Mouse (Mus musculus): ENCODE measurements at regions not wholly inside any gene's neighbourhood (a gene's known extent, or its start where the extent isn't known, plus 50 kb on each side); places are given as distances from the start of the nearest gene placed in this dataset.

DNA sequence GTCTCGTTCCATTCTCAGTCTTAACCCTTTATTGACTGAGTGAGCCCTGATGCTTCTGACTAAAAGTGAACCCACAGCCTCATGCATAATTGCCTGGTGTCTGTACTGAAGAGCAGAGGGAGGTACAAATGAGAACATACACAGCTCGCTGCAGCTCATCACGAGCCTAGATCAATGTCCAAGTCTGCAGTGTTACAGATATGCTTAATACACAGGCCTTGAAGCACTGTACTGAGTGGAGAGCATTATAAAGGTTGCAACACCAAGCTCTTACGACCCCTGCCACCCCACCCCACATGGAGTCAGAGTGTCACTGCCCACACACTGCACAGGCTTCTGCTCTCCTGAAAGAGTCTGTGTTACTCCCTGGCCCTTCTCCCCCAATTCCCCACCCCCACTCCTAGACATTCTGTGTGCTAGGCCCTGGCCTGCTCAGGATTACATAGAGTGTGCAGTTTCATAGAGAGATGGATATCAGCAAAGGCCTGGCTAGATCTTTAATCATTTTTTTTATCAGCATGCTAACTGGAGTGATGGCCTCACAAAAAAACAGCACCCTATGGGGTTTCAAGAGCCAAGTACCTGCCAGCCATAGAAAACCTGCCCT is 108.5 kb upstream of the Gm12830 start:
- Histone ChIP-seq H3K4me1 (ENCODE audit: control insufficient read depth, insufficient read depth, low read length) (no peaks in the 10 kb centered on the region), H3K4me3 (ENCODE audit: insufficient read depth, low read length) (no peak overlapping the region), H3K27ac (ENCODE audit: insufficient read depth, low read length) (no peak overlapping the region)
- TF ChIP-seq POLR2A (IDR thresholded peaks at IDR 0.05; ENCODE audit: low read depth, low read length) (no peak), CTCF (IDR thresholded peaks at IDR 0.05; ENCODE audit: borderline replicate concordance, insufficient read depth, low read length) (no peak)

DNA sequence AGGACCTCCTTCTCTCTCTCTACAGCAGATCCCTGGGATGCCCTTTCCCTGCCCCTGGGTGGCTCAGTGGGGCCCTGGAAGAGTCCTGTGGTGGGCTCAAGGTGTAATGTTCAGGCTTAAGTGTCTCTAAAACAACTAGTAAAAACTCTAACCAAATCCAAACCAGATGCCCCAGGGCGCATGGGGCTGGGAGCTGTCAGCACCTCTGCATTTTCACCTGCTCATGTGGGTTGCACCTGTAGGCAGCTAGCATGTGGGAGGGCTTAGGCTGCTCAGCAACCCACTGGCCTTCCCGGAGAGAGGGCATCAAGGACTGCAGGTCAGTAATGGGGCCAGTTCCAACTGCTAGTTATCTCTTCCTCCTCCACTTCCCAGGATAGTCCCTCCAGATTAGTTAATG is 104.8 kb upstream of the Gm12830 start:
- no peak overlapping the region for H3K4me3 ChIP-seq (ENCODE audit: insufficient read depth, low read length)
- H3K27ac ChIP-seq (ENCODE audit: insufficient read depth, low read length): no peak overlapping the region
- H3K4me1 ChIP-seq (ENCODE audit: control insufficient read depth, insufficient read depth, low read length): no peaks in the 10 kb centered on the region
- no peak for TF ChIP-seq CTCF (IDR thresholded peaks at IDR 0.05; ENCODE audit: borderline replicate concordance, insufficient read depth, low read length)
- no peak for TF ChIP-seq POLR2A (IDR thresholded peaks at IDR 0.05; ENCODE audit: low read depth, low read length)

DNA sequence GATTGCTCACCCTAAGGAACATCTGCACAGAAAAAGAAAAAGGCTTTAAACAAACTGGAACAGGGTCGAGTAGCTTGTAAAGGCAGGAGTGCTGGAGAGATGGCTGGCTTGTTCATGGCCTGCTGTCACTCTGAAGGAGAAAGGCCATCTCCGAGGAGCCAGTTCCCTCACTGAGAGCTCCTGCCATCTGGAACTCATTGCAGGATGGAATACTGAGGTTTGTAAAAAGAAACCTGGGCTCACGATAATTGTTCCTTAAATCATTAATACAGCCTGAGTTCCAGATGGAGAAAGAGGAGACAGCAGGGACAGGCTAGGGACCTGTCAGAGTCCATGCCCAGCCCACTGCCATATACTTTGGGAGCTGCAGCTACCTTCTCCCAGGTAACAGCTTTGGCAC is 100.8 kb upstream of the Gm12830 start:
- TF ChIP-seq CTCF (IDR thresholded peaks at IDR 0.05; ENCODE audit: borderline replicate concordance, insufficient read depth, low read length) (no peak), POLR2A (IDR thresholded peaks at IDR 0.05; ENCODE audit: low read depth, low read length) (no peak)
- Histone ChIP-seq H3K4me1 (ENCODE audit: control insufficient read depth, insufficient read depth, low read length) (no peaks in the 10 kb centered on the region), H3K4me3 (ENCODE audit: insufficient read depth, low read length) (no peak overlapping the region), H3K27ac (ENCODE audit: insufficient read depth, low read length) (no peak overlapping the region)

DNA sequence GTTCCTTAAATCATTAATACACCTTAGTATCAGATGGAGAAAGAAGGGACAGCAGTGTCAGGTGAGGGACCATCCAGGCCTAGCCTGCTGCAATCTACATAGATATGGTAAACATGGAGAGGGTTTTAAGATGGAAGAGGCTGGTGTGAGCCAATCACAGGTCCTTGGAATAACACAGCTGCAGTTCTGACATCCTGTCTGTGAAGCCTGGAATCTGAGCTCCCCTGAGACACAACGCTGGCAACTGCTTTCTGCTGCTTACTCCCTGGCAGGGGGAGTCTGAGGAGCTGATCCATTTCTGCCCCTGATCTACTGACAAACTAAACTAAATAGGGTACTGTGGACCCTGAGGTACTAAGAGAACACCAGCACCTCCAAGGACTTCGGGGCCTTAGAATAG is 100.1 kb upstream of the Gm12830 start:
- Histone ChIP-seq H3K4me1 (ENCODE audit: control insufficient read depth, insufficient read depth, low read length) (no peaks in the 10 kb centered on the region), H3K27ac (ENCODE audit: insufficient read depth, low read length) (no peak overlapping the region), H3K4me3 (ENCODE audit: insufficient read depth, low read length) (no peak overlapping the region)
- no peak for TF ChIP-seq CTCF (IDR thresholded peaks at IDR 0.05; ENCODE audit: borderline replicate concordance, insufficient read depth, low read length)
- no peak for TF ChIP-seq POLR2A (IDR thresholded peaks at IDR 0.05; ENCODE audit: low read depth, low read length)

DNA sequence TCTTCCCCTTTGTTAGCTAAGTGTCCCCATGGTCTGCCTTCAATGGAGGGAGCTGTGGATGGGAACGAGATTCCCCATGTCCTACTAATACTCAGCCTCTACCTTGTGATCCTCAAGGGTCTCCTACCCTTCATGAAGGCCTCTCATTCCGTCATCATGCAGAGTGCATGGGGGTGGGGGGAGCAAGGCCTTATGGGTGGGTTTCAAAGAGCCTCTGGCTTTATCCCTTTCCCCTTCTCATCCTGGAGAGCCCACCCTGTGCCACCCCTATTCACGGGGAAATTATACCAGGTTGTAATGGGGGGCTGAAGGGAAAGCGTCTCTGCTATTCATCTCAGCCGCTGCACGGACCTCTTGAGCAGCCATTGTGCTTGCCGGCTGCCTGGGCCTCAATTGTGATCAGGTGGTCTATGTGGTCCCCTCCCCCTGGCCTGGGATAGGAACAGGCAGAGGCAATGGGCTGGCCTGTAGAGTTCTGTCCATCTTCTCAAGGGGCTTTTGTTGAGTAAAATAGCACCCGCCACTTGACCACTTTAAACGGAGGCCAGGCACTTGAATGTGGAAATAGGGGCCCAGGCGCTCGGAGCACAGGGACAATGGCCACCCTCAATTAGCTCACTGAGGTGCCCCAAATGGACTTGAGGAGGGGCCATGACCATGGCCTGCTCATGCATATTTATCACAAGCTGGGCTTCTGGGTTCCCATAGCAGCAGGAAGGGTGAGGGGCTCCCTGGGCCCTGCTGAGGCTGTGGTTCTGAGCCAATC is 93.1 kb upstream of the Gm12830 start:
- H3K27ac ChIP-seq (ENCODE audit: insufficient read depth, low read length): no peak overlapping the region
- no peak overlapping the region for H3K4me3 ChIP-seq (ENCODE audit: insufficient read depth, low read length)
- TF ChIP-seq CTCF (IDR thresholded peaks at IDR 0.05; ENCODE audit: borderline replicate concordance, insufficient read depth, low read length) (no peak), POLR2A (IDR thresholded peaks at IDR 0.05; ENCODE audit: low read depth, low read length) (no peak)
- H3K4me1 ChIP-seq (ENCODE audit: control insufficient read depth, insufficient read depth, low read length): no peaks in the 10 kb centered on the region; the same call in 1 of the 2 replicates

DNA sequence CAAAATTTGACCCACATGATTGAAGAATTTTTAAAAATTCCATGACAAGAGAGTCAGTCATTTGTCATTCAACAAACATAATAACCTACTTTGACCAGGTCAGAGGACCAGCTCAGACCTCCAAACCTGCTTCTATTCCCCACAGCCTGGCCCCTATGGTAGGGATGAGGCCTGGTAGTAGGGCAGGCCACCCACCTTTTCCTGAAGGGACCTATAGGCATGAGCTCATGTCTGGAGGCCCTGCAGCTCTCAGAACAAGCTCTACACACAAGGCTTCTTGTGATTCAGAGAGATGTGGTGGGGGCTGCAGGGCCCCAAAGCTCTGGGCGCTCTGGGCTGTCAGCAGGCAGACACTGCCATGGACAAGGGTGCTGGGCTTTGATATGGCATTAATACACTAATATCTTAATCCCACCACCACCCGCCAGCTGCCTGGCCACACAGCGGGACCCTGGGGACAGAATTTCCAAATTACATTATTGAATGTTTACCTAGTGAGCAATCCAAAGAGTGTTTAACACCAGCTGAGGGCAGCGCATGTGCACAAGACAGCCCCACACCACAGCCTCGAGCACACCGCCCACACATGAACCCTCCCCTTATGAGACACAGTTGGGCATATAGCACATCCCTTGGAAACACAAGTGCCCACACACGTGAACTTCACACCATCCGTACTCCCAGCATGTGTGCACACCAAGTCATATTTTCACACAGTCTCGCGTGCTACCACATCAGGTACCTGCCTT is 88.1 kb upstream of the Gm12830 start:
- TF ChIP-seq CTCF (IDR thresholded peaks at IDR 0.05; ENCODE audit: borderline replicate concordance, insufficient read depth, low read length) (no peak), POLR2A (IDR thresholded peaks at IDR 0.05; ENCODE audit: low read depth, low read length) (no peak)
- Histone ChIP-seq H3K4me3 (ENCODE audit: insufficient read depth, low read length) (no peak overlapping the region), H3K27ac (ENCODE audit: insufficient read depth, low read length) (no peak overlapping the region), H3K4me1 (ENCODE audit: control insufficient read depth, insufficient read depth, low read length) (no peaks in the 10 kb centered on the region; the same call in 1 of the 2 replicates)

DNA sequence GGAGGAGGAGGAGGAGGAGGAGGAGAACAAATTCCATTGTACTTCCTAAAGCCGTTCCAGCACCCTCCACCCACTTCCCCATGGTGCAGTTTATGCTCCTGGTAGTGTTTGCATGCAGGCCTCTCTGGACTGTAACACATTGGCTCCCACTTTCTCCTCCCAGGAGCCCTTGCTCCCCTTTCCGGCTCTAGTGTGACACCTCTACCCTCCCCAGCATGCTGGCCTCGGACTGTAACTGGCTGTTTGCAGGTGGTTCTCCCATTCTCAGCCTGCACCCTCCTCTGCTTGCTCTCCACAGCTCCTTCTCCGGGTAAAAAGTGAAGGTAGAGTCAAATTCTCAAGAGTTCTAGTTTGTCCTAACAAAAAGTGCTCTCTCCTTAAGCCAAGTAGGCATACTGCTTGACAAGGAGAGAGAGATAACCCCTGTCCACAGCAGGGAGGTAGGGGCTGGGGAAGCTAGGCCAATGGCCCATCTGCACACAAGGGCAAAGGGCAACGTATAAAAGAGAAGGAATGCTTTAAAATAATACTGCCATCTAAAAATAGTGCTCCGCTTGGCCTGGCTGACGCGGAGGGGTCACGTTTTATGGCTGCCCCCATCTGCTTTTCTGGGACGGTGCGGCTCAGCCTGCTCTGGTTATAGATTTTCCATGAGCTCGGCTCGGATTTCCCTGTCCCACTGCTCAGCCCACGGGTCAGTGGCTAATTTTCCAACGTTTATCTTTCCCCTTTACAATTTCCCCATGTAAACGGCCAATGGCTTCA is 82.4 kb upstream of the Gm12830 start:
- Histone ChIP-seq H3K27ac (ENCODE audit: insufficient read depth, low read length) (no peak overlapping the region), H3K4me1 (ENCODE audit: control insufficient read depth, insufficient read depth, low read length) (no peaks in the 10 kb centered on the region), H3K4me3 (ENCODE audit: insufficient read depth, low read length) (no peak overlapping the region)
- TF ChIP-seq POLR2A (IDR thresholded peaks at IDR 0.05; ENCODE audit: low read depth, low read length): no peak
- TF ChIP-seq CTCF (IDR thresholded peaks at IDR 0.05; ENCODE audit: borderline replicate concordance, insufficient read depth, low read length): no peak

DNA sequence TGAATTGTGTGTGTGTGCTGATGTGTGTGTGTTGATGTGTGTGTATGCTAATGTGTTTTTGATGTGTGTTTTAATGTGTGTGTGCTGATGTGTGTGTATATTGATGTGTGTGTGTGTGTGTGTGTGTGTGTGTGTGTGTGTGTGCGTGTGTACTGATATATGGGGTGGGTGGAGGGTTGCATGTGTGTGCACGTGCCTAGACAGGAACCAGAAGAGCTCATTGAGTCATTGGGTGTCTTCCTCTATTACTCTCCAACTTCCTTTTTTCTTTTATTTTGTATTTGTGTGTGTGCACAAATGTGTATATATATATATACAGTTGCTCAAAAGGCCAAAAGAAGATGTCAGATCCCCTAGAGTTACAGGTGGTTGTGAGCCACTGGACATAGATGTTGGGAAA is 73.4 kb upstream of the Gm12830 start:
- no peak overlapping the region for H3K4me3 ChIP-seq (ENCODE audit: insufficient read depth, low read length)
- H3K4me1 ChIP-seq (ENCODE audit: control insufficient read depth, insufficient read depth, low read length): no peaks in the 10 kb centered on the region
- no peak overlapping the region for H3K27ac ChIP-seq (ENCODE audit: insufficient read depth, low read length)
- TF ChIP-seq POLR2A (IDR thresholded peaks at IDR 0.05; ENCODE audit: low read depth, low read length): no peak

DNA sequence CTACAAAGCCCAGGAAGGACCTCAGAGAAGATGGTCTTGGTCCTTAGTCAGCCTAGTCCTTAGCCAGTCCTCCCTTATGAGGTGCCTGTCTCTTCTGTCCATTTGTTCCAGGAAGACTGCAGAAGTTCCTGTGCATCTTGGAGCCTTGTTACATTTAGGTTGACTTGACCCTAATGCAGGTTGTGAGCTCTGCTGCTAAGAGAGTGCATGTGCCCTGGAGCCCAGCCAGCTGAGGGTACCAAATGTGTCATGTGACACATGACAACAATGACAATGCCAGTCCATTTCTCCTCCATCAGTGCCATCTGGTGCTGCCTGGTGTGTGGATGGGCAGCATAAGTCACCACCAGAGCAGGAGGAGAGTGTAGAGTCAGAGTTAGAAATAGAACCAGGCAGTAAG is 61.7 kb upstream of the Gm12830 start:
- no peaks in the 10 kb centered on the region for H3K4me1 ChIP-seq (ENCODE audit: control insufficient read depth, insufficient read depth, low read length)
- TF ChIP-seq CTCF (IDR thresholded peaks at IDR 0.05; ENCODE audit: borderline replicate concordance, insufficient read depth, low read length): no peak
- no peak for TF ChIP-seq POLR2A (IDR thresholded peaks at IDR 0.05; ENCODE audit: low read depth, low read length)
- H3K4me3 ChIP-seq (ENCODE audit: insufficient read depth, low read length): no peak overlapping the region
- no peak overlapping the region for H3K27ac ChIP-seq (ENCODE audit: insufficient read depth, low read length)

Data from embryonic fibroblast, embryonic 13.5 days (primary cell).